Mouse (Mus musculus): Measurements from ENCODE around the gene Entpd3.

Gene Entpd3

DNA sequence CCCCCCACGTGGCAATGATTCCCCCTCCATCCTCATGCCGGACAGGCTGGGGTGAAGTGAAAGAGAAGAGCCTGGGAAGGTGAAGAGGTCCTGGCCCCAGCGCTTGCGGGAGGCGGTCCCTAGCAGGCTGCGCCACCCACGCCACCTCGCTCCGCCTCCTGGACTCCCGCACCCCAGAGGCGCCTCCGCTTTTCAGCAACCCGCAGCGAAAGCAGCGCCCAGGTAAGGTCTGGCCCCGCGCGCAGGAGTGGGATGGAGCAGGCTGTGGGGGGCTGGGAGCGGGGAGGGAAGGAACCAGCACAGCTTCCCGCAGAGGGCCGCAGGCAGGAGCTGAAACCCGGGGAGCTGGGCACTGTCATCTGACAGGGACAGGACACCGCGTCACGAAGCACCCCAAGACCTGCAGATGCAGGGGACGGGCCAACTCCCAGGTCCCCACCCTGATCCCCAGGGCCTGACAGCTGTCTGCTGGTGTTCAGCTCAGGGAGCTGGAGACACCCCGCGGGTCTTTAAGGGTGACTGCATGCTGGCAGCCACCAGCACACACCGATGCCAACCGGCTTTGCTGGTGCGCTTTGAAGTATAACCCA is at the start of gene Entpd3:
TSS of gene Entpd3 (plus strand) at position 157 of the 590 bp plus-strand sequence.
- no peak for DNase-seq (ENCODE audit: low read depth, low spot score)

DNA sequence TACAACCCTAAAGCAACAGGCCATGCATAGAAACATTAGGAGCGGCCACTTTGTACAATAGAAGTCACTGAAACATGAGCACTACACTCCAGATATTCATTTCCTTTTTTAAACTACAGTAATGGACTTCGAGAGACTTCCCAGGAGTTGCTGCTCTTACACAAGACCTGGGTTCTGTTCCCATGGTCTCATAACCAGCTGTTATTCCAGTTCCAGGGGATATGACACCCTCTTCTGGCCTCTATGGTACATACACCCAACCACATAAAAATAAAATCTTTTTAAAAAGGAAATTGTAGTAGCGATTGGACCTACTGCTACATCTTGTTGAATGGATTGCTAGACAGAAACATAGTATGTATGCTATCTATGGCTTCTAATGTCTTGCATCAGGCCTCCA is 48.1 kb upstream of the Entpd3 start:
- DNase-seq (ENCODE audit: low read depth, low spot score), result no peak

DNA sequence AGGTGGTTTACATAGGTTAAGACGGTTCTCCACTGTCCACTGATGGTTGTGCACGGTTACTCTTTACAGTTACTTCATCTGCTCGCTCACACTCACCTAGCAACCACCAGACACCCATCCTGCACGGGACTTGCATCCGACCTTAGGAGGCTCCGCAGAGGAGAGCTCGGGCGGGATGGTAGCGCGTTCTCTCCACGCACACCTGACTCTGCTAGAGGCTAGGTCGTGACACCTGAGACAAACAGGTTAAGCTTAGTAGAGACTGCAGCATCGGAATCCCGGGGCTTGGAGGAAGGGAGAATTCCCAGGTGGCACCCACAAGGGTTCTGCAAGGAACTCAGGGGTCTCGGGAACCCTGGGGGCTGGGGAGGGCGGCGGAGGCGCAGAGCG is 47.6 kb upstream of the Entpd3 start, which contains the start of gene Eif1b:
TSS of gene Eif1b (plus strand) at position 223 of the 390 bp plus-strand sequence.
- DNase-seq (ENCODE audit: low read depth, low spot score), result no peak

DNA sequence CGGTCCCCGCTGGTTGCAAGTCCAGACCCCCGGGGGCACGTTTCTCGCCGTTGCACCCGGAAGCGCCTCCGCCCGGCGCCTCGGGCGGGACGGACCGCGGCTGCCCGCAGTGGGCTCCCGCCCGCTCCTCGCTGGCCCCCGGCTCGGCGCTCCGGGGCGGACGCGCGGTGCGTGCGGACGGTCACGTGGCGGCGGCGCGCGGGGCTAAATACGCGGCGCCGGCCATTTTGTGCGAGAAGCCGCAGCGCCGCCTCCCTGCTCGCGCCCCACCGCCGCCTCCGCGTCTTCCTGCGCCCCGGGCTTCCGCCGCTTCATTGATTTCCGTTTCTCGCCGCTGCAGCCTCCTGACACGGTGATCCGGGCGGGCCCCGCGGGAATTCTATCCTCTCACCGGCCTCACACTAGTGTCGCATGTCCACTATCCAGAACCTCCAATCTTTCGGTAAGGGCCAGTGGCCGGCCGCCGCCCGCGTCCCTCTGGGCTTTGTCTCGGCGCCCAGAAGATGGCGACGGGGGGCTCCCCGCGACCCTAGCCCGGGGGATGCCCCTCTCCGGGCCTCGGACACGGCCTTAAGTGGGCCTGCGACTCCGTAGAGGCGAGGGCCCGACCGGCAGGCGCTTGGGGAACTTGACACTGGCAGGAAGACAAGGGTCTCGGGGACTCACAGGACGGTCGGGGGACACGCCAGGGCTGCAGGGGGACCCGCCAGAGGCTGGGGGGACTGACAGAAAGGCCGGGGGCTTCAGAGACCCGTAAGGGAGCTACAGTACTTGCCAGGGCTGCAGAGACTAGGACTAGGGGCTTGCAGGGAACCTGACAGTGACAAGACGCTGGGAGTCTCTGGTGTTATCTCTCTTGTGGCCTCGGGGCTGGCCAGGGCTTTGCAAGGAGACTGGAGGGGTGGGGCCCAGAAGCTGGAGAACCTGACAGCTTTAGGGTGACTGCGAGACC is 46.9 kb upstream of the Entpd3 start:
- DNase-seq (ENCODE audit: low read depth, low spot score), result peak; percentile 71

DNA sequence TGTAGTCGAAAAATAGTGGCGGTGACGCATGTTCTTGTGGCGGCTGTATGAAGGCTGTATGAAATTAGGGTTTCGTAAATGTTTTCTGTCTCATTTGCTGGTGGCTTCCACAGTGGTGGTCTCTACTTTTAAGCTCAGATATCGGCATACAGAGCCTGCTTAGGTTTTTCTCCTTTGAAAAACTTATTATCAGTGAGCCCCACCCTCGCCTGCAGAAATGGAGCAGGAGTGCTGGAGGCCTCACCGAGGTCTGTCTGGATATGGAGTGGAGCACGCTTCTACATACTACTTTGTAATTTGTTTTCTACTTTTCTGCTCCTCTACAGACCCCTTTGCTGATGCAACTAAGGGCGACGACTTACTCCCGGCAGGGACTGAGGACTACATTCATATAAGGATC is 45.8 kb upstream of the Entpd3 start:
- DNase-seq (ENCODE audit: low read depth, low spot score), result no peak

DNA sequence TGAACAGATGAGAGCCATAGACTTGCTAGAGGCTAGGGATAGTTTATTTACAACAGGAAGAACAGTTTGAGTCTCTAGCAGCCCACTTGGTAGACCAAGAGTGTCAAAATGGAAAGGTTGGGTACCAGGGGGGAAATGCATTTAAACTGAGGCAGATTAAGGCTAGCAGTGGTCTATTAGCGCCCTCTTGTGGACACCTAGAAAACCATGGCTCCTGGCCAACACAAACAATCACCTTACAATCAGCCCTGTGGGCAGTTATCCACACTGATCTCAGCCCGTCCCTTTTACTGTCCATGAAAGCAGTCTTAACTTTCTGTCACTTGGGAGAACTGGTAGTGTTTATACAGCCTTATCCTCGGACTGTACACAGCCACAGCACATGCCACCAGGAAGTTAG is 42.9 kb upstream of the Entpd3 start:
- DNase-seq (ENCODE audit: low read depth, low spot score), result peak; percentile 83

DNA sequence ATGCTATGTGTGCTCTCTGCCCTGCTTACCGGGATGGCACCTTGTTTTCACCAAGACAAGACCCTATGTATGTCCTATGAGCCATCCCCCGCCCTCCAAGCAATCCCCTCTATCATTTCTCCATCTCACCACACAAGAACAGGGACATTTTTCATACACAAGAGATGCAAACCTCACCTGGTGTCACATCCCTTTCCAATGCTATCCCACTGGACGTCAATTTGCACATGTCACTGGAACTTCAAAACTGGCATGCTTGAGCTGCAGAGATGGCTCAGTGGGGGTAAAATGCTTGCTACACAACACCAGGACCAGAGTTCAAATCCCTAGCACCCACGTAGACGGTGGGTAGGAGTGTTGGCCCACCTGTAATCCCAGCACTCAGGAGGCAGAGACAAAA is 41.6 kb upstream of the Entpd3 start:
- no peak for DNase-seq (ENCODE audit: low read depth, low spot score)

DNA sequence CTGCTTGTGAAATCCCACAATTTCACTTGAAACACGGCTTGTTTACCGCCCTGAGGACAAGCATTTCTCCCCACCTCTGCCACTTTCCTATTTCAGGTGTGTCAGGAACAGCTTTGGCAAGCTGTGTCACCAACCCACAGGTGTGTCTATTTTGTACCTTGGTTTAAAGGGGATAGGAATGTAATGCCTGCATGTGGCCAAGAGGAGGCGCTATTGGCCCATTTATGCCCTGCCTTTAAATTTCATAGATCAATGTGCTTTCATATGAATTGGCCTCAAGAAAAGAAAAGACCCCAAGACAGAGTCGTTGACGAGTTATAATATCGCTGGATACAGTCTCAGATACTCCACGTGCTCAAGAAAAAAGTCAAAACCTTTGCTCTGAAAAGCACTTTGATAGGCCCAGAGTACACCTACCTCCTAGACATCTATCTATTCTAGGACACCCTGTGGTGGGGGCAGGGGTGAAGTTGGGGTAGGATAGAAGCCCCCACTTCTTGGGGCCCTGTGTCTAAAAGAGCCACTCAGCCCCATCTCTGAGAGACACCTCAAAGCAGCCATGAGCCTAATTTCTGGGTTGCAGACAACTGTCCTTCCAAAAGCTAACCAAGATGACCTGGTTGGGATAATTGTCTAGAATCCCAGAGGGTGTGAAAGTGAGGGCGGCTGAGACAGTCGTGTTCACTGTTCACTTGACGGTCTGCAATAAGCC is 38.3 kb upstream of the Entpd3 start:
- peak; percentile 34 for DNase-seq (ENCODE audit: low read depth, low spot score)

DNA sequence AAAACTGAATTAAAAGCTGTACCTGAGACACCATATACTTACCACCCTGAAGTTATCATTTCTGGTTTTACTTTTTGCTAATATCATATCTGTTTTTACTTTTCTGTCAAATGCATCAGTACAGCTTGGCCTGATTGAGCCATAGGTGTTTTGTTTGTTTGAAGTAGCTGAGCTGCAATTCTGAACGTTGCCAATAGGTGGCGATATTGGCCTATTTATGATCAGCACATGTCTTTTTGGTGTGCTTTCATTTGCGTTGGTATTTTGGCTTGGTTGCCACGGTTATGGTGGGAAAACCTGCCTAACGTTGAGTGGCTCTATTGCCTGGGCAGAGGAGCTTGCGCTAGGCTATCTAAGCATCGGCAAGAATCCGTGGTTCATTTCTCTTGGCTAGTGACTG is 37.6 kb upstream of the Entpd3 start:
- DNase-seq (ENCODE audit: low read depth, low spot score), result peak; percentile 92

DNA sequence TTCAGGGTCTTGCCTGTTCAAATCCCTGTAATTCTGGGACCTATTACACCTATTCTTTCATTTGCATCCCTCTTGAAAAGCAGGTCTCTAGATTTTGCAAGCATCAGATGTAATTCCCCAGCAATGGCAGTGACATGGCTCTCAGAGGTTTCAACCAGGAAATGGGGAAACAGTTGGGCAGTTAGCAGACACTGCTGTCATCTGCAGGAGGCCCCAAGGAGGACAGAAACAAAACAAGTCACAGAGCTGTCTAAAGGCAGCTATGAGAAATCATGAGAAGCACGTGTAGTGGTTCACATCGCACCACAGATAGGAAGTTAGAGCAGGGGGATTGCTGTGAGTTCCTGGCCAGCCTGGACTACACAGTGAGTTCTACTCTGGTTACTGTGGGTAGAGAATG is 35.2 kb upstream of the Entpd3 start:
- no peak for DNase-seq (ENCODE audit: low read depth, low spot score)

DNA sequence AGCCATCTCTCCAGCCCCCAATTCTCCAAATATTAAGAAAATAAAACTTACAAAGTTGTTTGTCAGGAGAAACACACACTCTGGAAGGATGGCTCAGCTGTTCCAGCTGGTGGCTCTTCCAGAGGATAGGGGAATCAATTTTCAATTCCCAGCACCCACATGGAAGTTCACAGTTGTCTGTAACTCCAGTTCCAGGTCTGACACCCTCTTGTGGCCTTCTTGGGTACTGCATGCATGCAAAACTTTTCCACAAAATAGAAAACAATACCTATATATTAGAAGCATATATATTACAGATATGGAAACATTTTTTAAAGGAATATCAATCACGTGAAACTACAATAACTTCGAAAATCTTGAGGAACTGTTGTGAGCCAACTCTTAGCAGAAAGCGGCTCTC is 27.8 kb upstream of the Entpd3 start:
- DNase-seq (ENCODE audit: low read depth, low spot score), result no peak

DNA sequence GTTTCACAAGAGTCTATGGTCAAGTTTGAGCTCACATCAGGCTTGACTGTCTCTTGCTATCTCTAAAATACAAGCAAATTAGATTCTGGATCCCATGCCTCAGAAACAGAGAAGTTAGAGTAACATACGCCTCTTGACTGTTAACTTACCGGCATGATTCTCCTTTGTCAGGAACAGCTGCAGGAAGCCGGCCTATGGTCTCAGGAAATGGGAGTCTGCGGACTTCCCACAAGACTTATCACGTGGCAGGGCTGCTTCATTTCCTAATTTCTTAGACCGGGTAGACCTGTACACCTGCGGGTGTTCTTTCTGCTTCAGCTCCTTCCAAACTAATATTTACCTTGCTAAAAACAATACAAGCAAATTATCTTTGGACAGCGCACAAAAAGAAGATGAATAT is 22.9 kb upstream of the Entpd3 start:
- DNase-seq (ENCODE audit: low read depth, low spot score), result no peak

DNA sequence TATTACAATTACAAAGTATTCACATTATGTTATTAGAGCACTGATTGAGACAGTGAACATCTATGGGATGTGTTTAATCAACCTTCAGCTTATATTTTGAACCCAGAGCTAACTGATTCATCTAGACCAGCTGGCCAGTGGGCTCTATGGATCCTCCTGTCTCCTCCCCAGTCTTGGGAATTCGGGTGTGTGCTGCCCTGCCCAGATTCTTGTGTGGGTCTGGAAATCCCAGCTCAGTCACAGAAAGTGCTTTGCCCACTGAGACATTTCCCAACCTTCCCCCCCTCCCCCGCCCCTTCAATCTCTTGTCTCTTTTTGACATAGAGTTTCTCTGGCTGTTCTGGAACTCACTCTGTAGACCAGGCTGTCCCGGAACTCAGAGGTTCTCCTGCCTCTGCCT is 20.7 kb upstream of the Entpd3 start:
- DNase-seq (ENCODE audit: low read depth, low spot score), result no peak

DNA sequence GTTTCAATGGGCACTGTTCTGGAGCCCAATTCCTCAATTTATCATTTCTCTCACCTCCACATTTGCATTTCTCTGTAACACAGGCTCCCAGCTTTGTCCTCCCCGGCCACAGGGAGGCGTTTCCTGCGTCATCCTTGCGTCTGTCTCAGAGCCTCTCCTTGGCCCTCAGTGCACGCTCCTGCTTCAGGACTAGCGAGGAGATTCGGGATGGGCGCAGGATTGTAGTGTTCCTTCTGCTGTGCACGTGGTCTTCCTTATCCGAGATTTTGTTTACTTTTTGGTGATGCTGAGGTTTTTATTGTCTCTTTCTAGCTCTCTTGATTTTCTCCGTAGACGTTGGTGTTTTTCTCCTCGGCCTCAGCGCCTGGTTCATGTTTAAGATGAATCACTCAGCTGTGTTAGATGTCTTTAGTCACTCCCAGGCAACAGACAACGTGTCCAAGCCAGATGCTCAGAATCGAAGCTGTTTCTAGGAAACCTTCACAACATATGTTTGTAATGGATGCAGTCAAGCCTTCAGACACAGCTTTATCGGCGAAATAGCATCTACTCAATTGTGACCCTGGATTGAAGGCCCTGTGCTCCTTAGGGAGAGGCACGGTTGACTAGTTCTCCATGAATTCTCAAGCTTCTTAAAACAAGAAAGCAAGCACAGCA is 20.0 kb upstream of the Entpd3 start:
- no peak for DNase-seq (ENCODE audit: low read depth, low spot score)

DNA sequence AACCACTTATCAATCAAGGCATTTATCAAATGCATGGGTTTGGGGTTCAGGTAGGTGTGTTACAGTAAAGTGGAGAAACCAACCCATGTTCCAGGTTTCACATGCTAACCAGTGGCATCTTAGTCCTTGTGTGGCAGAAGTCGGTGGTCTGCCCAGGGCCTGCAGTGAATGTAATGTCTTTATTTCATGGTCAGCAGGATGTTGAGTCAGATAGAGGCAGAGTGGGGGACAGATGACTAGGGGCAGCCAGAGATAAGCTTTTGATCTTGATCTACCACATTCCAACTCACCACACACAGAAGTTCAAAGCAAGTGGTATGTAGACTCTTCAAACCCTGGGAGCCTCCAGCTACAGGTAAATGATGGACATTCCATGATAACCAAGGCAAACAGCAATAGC is 18.5 kb upstream of the Entpd3 start:
- no peak for DNase-seq (ENCODE audit: low read depth, low spot score)

DNA sequence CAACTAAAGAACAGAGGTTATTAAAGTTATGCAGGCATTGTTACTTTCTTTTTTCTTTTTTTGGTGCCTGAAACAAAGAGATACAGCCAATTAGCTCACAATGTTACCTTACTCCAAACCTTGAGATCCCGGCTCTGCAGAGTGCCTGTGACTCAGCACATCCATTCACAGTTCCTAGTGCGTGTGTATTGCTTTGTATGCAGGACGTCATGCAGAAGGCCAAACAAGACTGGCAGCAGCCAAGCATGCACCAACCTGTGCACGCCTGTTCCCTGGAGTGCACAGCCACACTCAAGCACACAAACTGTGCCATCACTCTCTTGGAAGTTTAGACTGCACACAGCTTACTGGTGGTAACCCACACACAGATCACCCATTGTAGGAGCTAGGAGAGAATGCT is 12.3 kb upstream of the Entpd3 start:
- DNase-seq (ENCODE audit: low read depth, low spot score), result no peak

DNA sequence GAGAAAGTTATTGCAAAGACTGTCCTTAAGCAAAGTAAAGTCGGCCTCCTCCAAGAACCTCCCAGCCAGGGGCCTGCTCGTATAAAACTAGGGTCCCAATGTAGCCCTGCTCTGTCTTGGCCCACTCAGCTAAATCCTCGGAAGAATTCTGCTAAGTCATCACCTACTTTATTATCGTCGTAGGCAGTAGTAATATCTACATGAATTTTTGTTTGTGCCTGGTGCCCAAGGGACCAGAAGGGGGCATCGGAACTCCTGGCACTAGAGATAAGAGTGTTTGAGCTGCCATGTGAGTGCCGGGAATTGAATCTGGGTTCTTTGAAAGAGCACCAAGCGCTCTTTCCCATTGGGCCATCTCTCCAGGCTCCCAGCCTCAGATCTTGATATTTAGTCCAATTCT is 11.7 kb upstream of the Entpd3 start:
- DNase-seq (ENCODE audit: low read depth, low spot score), result no peak

DNA sequence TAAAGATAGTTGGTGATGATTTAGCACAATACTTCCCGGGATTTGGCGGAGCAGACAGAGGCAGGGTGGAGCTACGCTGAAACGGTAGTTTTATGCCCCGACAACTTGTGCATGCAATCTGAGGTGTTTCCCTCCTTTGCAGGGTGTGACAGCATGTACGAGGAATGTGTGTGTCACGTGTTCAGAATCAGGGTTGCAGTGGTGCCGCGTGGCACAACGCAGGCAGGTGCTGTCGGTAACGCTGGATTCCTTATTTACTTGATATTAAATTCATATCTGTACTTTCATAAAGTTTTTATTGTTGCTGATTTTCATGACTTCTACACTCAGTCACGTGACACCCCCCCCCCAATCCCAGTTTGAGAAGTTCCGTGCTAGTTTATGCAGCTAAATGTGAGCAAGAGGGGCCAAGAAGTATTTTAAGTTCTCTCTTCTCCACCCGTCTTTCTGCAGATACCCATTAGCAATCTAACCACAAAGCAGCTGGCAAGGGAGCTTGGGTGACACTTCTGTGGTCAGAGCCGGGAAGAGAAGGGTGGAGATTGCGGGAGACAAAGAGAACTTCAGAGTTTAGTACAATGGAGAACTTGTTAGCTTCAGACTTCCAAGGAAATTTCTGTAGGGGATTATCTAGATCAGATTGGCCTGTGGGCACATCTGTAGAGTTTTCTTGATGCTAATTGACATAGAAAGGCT is 10.7 kb upstream of the Entpd3 start:
- no peak for DNase-seq (ENCODE audit: low read depth, low spot score)

DNA sequence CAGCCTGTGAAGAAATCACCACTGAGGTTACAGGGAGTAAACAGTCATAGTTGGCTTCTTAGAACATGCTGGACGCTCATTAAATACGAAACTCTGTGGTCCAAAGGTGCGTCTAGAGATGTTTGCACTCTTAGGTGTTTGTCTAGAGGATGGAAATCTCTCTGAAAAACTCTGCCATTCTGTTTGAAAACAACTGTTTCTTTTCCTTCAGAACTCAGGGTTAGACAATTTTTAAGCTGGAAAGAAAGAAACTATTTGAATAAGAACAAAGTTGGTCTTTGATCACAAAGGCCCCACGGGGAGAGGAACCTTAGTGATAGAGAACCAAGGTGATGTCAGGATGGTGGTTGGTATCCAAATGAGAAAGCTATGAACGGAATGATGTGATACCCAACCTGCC is 9.1 kb upstream of the Entpd3 start:
- DNase-seq (ENCODE audit: low read depth, low spot score), result no peak

DNA sequence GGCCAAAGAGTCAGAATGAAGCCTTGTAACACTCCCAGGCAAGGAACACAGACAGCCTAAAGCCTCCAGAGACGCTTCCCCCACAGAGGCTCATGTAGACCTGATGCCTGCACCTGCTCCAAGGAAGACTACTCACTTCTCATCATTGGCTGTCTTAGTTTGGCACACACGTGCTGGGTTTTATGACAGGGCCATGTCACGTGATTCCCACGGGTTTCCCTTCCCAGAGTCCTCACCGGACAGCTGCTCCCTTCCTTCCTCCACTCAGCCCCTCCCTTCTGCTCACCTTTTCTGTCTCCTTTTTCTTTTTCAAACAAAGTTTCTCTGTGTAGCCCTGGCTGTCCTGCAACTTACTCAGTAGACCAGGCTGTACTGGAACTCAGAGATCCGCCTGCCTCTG is 7.6 kb upstream of the Entpd3 start:
- DNase-seq (ENCODE audit: low read depth, low spot score), result no peak

DNA sequence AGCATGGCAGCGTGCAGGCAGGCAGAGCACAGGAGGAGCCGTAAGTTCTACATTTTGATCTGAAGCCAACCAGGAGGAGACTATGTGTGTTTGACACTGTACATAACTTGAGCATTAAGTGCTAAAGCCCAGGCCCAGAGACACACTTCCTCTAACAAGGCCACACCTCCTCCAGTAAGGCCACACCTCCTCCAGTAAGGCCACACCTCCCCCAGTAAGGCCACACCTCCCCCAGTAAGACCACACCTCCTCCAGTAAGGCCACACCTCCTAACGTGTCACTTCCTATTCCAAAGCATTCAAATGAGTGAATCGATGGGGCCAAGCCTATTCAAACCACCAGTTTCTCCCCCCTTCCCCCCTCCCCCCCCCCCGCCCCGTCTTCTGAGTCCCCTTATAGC is 6.9 kb upstream of the Entpd3 start:
- DNase-seq (ENCODE audit: low read depth, low spot score), result no peak

All from mesoderm, embryonic 11.5 days (tissue).